Mouse (Mus musculus) hindbrain, embryonic 16.5 days (tissue): Measurements from ENCODE around the gene Abhd12. TPM values are rescaled to one million over a fixed set of nuclear protein-coding genes. Genes with fewer than 3 reads are reported as not detected.
A peak's percentile ranks its signal among the peaks of the same experiment; 100 is the strongest.

Source experiments
- ATAC-seq: fragments of 200-750 bp; cut with Nextera tagmentation; 2 replicates; pipeline ENCODE4 v1.8.0; 2017; ENCODE audit warnings: moderate TSS enrichment, moderate library complexity
- H3K27ac ChIP-seq: fragments of 300-500 bp; sonication (generic); 2 replicates; pipeline ENCODE4 v1.5.1; 2014; ENCODE audit warnings: low read depth, mild to moderate bottlenecking, control low read depth, low read length, moderate library complexity
- H3K27me3 ChIP-seq: fragments of 300-500 bp; sonication (generic); replicated peaks from 2 replicates; pipeline ENCODE4 v1.6.1; 2014; ENCODE audit warnings: low read length; ENCODE audit not compliant: control insufficient read depth, insufficient read depth
- H3K36me3 ChIP-seq: fragments of 300-500 bp; sonication (generic); 2 replicates; pipeline ENCODE4 v1.6.1; 2014; ENCODE audit warnings: mild to moderate bottlenecking, low read length, moderate library complexity, mixed read lengths; ENCODE audit not compliant: control insufficient read depth, insufficient read depth
- H3K4me1 ChIP-seq: fragments of 300-500 bp; sonication (generic); 2 replicates; pipeline ENCODE4 v1.6.1; 2014; ENCODE audit warnings: low read depth, low read length; ENCODE audit not compliant: control insufficient read depth, insufficient read depth
- H3K4me2 ChIP-seq: fragments of 300-500 bp; sonication (generic); 2 replicates; pipeline ENCODE4 v1.6.1; 2014; ENCODE audit warnings: mild to moderate bottlenecking, low read length, control low read depth, moderate library complexity
- H3K4me3 ChIP-seq: fragments of 300-500 bp; sonication (generic); 2 replicates; pipeline ENCODE4 v1.5.1; 2014; ENCODE audit warnings: mild to moderate bottlenecking, low read length, control low read depth, moderate library complexity
- H3K9ac ChIP-seq: fragments of 300-500 bp; sonication (generic); 2 replicates; pipeline ENCODE4 v1.6.1; 2014; ENCODE audit warnings: low read depth, mild to moderate bottlenecking, control low read depth, low read length, moderate library complexity
- H3K9me3 ChIP-seq: fragments of 300-500 bp; sonication (generic); 2 replicates; pipeline ENCODE4 v1.6.1; 2014; ENCODE audit warnings: mild to moderate bottlenecking, low read length, moderate library complexity; ENCODE audit not compliant: control insufficient read depth
- WGBS: fragments of 180-500 bp; shearing (Covaris S2); extraction: QIAGEN DNeasy Blood & Tissue Kit; methylation state at CpG from one replicate; pipeline ENCODE4 v1.1.7; 2014; 5-methylcytosine and 5-hydroxymethylcytosine counted together
- polyA plus RNA-seq: library from polyadenylated mRNA; unstranded; fragments of >200 nt; fragmentation: Nextera tagmentation; extraction: Ambion mirVana; gene quantifications from 2 replicates; pipeline ENCODE4 v1.2.1, GENCODE M21; 2015

The Abhd12 gene
- polyA plus RNA-seq, 1 experiment from 2014 or later = 157 TPM

DNA sequence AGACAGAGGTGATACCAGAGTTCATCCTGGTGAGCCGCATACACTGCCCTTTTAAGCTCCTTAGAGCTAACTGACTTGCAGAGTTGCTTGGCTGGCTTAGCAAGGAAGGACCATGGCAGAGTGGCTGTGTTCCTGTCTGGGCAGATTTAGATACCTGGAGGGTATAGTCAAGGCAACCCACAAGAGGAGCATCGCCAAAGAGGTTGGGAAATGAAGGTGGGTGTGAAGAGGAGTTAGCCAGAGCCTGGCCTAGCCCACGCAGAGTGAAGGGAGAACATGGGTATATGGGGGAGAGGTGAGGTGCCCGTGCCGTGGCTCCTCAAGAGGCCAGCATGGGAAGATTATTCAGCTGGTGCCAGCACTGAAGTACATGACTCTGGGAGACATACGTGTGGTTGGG lies 91.7 kb downstream of the Abhd12 start:
- Histone ChIP-seq H3K36me3 (peaks cover 45% of the 10 kb centered on the region), H3K27ac (no peak overlapping the region), H3K4me1 (no peaks in the 10 kb centered on the region), H3K4me2 (no peak overlapping the region), H3K9ac (no peak overlapping the region), H3K4me3 (no peak overlapping the region), H3K27me3 (no peaks in the 10 kb centered on the region), H3K9me3 (no peaks in the 10 kb centered on the region)
- WGBS = 97% methylated on average over 6 of the region's 6 CpGs
- ATAC-seq = no peak

DNA sequence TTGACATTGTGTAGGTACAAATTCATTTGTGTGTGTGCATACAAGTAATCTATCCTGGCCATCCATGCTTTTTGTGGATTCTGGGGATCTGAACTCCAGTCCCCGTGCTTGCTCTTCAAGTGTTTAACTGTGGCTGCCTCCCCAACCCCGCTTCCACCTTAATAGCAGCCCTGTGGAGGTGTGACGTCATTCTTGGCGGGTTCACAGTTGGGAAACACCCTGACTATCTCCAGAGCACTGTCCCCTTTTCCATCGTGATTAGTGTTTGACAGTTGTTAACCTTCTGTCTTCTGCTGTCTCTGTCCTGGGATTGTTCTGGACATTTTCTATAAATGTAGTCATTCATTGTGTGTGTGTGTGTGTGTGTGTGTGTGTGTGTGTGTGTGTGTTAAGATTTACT lies 93.9 kb downstream of the Abhd12 start:
- Histone ChIP-seq H3K27me3 (no peaks in the 10 kb centered on the region), H3K27ac (no peak overlapping the region), H3K9ac (no peak overlapping the region), H3K36me3 (peaks cover 40% of the 10 kb centered on the region), H3K4me1 (no peaks in the 10 kb centered on the region), H3K9me3 (no peaks in the 10 kb centered on the region), H3K4me3 (no peak overlapping the region), H3K4me2 (no peak overlapping the region)
- 88% methylated on average over 5 of the region's 5 CpGs for WGBS
- no peak for ATAC-seq

DNA sequence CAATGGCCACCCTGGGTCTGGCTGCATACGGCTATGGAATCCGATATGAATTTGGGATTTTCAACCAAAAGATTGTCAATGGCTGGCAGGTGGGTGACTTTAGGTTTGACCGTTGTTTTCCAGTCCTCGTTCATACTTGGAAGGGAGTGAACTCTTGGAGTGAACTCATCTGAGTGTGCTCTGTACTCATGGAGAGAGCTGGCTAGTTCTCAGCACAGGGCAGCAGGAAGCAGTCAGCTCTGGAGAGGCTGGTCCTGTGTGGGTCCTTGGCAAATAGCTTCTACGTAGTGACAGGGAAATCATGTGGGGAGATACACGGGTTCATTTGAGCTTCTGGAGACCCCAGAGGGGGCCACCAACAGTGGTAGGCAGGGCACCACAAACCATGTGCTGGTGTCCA lies 95.7 kb downstream of the Abhd12 start:
- H3K4me2 ChIP-seq = no peak overlapping the region
- H3K27me3 ChIP-seq = no peaks in the 10 kb centered on the region
- peak; percentile 57 for ATAC-seq
- no peaks in the 10 kb centered on the region for H3K4me1 ChIP-seq
- WGBS = 84% methylated on average over 6 of the region's 6 CpGs
- peaks cover 31% of the 10 kb centered on the region for H3K36me3 ChIP-seq
- H3K4me3 ChIP-seq = no peak overlapping the region
- no peak overlapping the region for H3K9ac ChIP-seq
- no peaks in the 10 kb centered on the region for H3K9me3 ChIP-seq
- 0 out of 2 replicates have a peak overlapping the region, but pooled peaks have one; percentile 6 for H3K27ac ChIP-seq

DNA sequence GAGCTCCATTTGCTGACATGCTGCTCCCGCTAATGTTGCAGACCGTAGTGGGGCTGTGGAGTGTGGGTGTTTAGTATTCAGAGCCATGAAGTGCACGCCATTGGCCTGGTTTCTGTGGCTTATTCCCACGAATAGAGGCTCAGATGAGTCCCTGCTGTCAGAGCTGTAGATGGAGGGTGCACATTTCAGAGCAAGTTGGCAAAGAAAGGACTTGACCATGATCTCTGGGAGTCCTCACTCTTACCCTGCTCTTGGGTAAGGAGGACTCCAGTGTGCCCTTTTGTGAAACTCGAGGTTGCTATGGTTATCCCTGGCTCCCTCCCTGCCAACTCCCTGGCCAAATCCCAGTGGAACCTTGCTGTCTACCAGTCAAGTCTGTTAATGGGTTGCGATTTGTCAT lies 96.2 kb downstream of the Abhd12 start:
- Histone ChIP-seq H3K36me3 (peaks cover 26% of the 10 kb centered on the region), H3K4me2 (no peak overlapping the region), H3K4me3 (no peak overlapping the region), H3K27me3 (no peaks in the 10 kb centered on the region), H3K9me3 (no peaks in the 10 kb centered on the region), H3K27ac (peak overlapping the region; percentile 63), H3K4me1 (no peaks in the 10 kb centered on the region), H3K9ac (no peak overlapping the region)
- 63% methylated on average over 6 of the region's 6 CpGs for WGBS
- peak; percentile 94 for ATAC-seq

DNA sequence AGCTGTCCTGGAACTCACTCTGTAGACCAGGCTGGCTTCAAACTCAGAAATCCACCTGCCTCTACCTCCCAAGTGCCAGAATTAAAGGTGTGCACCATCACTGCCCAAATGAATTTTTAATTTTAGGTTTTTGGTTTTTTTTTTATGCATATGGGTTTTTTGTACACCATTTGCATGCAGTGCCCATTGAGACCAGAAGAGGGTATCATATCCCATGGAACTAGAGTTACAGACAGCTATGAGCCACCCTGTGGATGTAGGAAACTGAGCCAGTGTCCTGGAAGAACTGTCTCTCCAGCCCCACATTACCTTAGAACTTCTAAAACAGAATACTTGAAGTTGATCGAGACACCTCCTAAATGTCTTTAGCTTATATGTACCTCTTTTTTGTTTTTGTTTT lies 101.5 kb downstream of the Abhd12 start:
- no peak for ATAC-seq
- H3K36me3 ChIP-seq = peaks cover 9% of the 10 kb centered on the region; the same call in 1 of the 2 replicates
- H3K4me3 ChIP-seq = no peak overlapping the region

DNA sequence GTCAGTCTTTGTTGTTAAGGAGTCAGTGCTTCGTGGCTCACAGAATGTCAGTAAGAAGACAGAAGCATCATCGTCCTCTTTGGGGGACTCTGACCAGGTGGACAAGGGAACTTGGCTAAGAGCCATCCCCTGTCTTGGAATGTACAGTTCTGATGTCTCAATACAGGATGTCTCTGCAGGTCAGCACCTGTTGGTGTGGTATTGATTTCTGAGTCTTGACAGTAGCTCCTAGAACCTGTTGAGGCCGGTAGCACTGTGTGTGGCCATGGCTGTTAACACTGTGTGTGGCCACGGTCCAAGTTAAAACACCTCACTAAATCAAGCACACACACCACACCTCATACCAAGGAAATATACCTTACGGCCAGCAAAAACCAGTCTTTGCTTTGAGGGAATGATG lies 103.9 kb downstream of the Abhd12 start:
- no peaks in the 10 kb centered on the region for H3K27me3 ChIP-seq
- no peak overlapping the region for H3K27ac ChIP-seq
- ATAC-seq = no peak
- 89% methylated on average over 5 of the region's 5 CpGs for WGBS
- H3K36me3 ChIP-seq = peaks cover 21% of the 10 kb centered on the region
- H3K9me3 ChIP-seq = no peaks in the 10 kb centered on the region
- H3K4me1 ChIP-seq = no peaks in the 10 kb centered on the region
- no peak overlapping the region for H3K4me3 ChIP-seq
- no peak overlapping the region for H3K4me2 ChIP-seq
- H3K9ac ChIP-seq = no peak overlapping the region

More for the DNA sequence above, 101.5 kb downstream of the Abhd12 start:
- Histone ChIP-seq H3K9me3 (no peaks in the 10 kb centered on the region), H3K4me1 (no peaks in the 10 kb centered on the region), H3K4me2 (no peak overlapping the region), H3K27me3 (no peaks in the 10 kb centered on the region), H3K9ac (no peak overlapping the region), H3K27ac (no peak overlapping the region)
- WGBS = 94% methylated on average over 1 of the region's 1 CpGs

DNA sequence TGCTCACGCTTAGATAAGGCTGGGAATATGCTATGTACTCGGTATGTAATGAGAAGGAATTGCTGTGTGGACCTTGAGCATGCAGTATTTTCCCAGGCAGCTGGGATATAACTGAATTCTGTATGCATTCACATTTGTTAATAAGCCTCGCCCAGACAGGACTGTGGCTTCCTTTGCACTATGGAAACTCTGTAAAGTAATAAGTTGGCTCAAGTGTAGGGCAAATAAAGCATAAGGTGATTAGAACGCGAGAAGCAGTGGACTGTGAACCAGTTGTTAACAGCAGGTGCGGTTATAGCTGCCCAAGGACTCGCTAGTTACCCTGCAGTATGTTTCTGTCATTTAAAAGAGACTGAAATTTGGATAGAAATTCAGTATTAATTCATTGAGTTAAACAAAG lies 106.5 kb downstream of the Abhd12 start:
- H3K9ac ChIP-seq = no peak overlapping the region
- H3K4me2 ChIP-seq = no peak overlapping the region
- no peaks in the 10 kb centered on the region for H3K9me3 ChIP-seq
- peaks cover 25% of the 10 kb centered on the region for H3K36me3 ChIP-seq
- no peaks in the 10 kb centered on the region for H3K27me3 ChIP-seq
- H3K4me1 ChIP-seq = no peaks in the 10 kb centered on the region
- 86% methylated on average over 7 of the region's 7 CpGs for WGBS
- ATAC-seq = no peak
- H3K4me3 ChIP-seq = no peak overlapping the region
- H3K27ac ChIP-seq = no peak overlapping the region

DNA sequence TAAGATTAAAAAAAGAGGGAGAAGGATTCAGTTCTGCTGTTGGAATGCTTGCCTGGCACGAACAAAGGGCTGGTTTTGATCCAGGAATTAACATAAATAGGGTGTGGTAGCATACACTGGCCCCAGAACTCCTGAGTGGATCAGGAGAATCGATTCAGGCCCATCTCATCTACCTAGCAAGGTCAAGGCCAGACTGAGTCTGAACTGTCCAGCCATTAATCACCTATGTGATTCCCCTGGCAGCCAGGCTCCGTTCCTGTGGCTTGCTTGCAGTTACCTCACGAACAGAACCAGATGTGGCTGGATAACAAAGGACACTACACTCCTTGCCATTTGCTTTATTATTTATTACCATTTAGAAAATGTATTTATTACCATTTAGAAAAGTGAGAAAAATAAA lies 111.2 kb downstream of the Abhd12 start:
- Histone ChIP-seq H3K9me3 (no peaks in the 10 kb centered on the region), H3K4me1 (peaks cover 10% of the 10 kb centered on the region), H3K27ac (no peak overlapping the region), H3K9ac (no peak overlapping the region), H3K4me2 (no peak overlapping the region), H3K36me3 (peaks cover 25% of the 10 kb centered on the region), H3K4me3 (no peak overlapping the region), H3K27me3 (no peaks in the 10 kb centered on the region)
- ATAC-seq = no peak
- WGBS = 72% methylated on average over 4 of the region's 4 CpGs

DNA sequence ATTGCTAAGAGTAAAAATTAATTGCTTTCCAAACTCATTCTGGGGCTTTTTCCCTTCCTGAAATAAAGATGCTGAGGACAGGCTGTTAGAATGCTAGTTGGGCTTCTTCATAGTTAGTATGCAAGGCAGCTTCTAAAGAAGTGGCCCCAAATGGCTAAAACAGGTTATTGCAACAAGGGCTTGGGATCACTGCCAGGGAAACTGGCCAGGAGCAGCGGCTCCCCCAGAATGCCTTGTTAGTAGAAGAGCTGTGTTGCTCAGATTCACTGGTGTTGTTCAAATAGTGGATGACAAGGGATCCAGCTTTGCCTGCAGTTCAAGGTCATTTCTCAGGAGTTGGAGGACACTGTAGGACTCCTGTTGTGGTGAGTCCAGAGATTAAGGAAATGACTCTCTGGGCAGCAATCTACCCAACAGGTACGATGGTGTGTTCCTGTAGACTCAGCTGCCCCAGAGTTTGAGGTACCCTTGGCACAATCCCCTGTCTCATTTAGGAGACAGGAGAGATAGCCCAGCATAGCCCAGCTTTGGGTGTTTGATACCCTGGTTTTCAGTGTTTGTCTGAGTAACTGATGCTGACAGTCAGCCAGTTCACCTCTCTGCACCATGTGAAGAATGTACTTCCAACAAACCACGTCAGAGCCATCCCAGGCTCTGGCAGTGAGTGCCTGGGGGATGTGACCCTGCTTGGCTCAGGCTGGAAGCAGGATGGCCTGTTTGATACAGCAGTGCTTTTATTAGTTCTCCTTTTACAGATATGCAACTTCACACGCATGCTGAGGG lies 115.6 kb downstream of the Abhd12 start:
- peak; percentile 19; the same call in 1 of the 2 replicates for ATAC-seq
- H3K27ac ChIP-seq = peak overlapping the region; percentile 9
- no peaks in the 10 kb centered on the region; the same call in 1 of the 2 replicates for H3K27me3 ChIP-seq
- peaks cover 8% of the 10 kb centered on the region; the same call in 1 of the 2 replicates for H3K36me3 ChIP-seq
- peak overlapping the region; percentile 73 for H3K4me2 ChIP-seq
- H3K4me3 ChIP-seq = peak overlapping the region; percentile 26
- H3K9me3 ChIP-seq = no peaks in the 10 kb centered on the region
- H3K9ac ChIP-seq = peak overlapping the region; percentile 41
- H3K4me1 ChIP-seq = peaks cover 19% of the 10 kb centered on the region
- WGBS = 50% methylated on average over 4 of the region's 4 CpGs
